Comparison of ENCODE assay signal across 20 mouse cellular contexts in the genomic region with DNA sequence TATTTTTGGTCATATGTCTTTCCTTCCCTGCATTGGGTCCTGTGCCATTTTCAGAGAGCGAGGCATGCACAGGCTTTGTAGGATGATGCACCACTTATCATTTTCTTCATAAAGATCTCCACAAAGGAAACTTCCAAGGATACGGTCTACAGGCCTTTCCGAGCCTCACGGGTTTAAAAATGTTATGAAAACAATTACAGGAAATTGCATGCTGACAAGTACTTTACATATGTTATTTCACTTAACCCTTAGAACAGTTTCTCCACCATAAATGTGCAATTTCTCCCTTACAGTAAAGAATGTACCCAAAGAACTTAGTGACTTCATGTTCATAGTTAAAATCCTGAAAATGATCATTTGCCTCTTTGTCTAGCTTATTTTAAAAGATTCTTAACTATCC.
"Had no signal": no experiment of that assay in that cellular context is flagged by ENCODE, and none has a peak within 500 bp of the region (broad histone marks: within the 10 kb centered on the region; RNA-seq: fewer than 3 reads in every experiment).

No protein-coding gene starts in this region.

- H3K4me1 ChIP-seq: lung, embryonic 15.5 days; neural tube, embryonic 13.5 days; neural tube, embryonic 15.5 days; stomach, embryonic 15.5 days had no signal

- H3K9ac ChIP-seq: lung, embryonic 15.5 days; midbrain, embryonic 12.5 days; neural tube, embryonic 13.5 days; neural tube, embryonic 15.5 days; stomach, embryonic 15.5 days had no signal

- DNase-seq: lung, adult 18-20 months; lung, postnatal 14 days; lung, postnatal 4 days; midbrain, embryonic 14.5 days; retina, postnatal 1 day; right cerebral cortex, adult 18-20 months; right cerebral cortex, postnatal 14 days; thymus, adult 2 months; thymus, postnatal 25 days; thymus, postnatal 4 days had no signal

- ATAC-seq: lung, postnatal 0 days; midbrain, embryonic 16.5 days had no signal

- H3K4me2 ChIP-seq: lung, embryonic 15.5 days; midbrain, embryonic 12.5 days; neural tube, embryonic 13.5 days; neural tube, embryonic 15.5 days; stomach, embryonic 15.5 days had no signal

- H3K27ac ChIP-seq: lung, embryonic 15.5 days; midbrain, embryonic 10.5 days; midbrain, embryonic 12.5 days; neural tube, embryonic 13.5 days; neural tube, embryonic 15.5 days; stomach, embryonic 15.5 days; stomach, postnatal 0 days had no signal

- H3K9me3 ChIP-seq: lung, embryonic 15.5 days; midbrain, embryonic 10.5 days; midbrain, embryonic 12.5 days; neural tube, embryonic 13.5 days; neural tube, embryonic 15.5 days; stomach, embryonic 15.5 days had no signal

- H3K27me3 ChIP-seq: lung, embryonic 15.5 days; midbrain, embryonic 12.5 days; neural tube, embryonic 13.5 days; neural tube, embryonic 15.5 days; stomach, embryonic 15.5 days had no signal

- H3K36me3 ChIP-seq: neural tube, embryonic 15.5 days had no signal

- H3K4me3 ChIP-seq: lung, embryonic 15.5 days; midbrain, embryonic 10.5 days; midbrain, embryonic 12.5 days; myocyte; neural tube, embryonic 13.5 days; neural tube, embryonic 15.5 days; stomach, embryonic 15.5 days had no signal
